Mouse (Mus musculus): Measurements from ENCODE around the gene Pgm3. TPM values are rescaled to one million over a fixed set of nuclear protein-coding genes. Genes with fewer than 3 reads are reported as not detected.

Gene Pgm3
- total RNA-seq, 2 experiments from 2014 or later, result 17.6 to 18.1 TPM

DNA sequence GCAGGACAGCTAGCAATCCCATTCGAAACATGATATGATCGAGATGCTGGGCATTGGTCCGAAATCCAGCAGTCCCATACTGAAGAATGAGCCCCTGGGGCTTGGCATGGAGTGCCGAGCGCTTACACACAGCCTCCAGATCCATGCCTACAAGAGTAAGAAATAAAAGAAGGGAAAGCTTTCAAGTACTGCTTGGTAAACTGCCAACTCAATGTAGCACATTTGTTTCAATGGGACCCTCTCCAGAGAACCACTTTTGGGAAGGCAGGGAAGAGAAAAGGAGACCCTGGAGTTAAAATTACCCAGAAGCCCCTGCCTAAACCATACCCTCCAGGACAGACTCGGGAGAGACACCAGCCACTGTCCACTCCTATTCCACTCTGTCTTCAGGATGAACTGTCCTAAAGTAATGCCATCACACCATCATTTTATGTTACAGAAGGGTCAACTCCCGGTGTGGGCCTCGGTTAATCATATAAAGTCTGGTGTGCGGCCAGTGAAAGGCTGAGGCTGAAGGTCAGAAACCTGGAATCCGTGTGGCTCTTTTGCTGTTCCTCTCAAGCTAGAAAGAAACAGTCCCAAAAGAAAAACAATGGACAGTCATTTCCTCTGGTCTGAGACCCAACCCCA is 1.3 kb downstream of the Pgm3 start:
- no peak for DNase-seq (ENCODE audit: low spot score in 2 of 2)

- no peak for DNase-seq (ENCODE audit: low spot score in 2 of 2)
These were observed 2.2 kb downstream of the Pgm3 start for GRCm38 (mm10) chr9:86569314-86569910.

DNA sequence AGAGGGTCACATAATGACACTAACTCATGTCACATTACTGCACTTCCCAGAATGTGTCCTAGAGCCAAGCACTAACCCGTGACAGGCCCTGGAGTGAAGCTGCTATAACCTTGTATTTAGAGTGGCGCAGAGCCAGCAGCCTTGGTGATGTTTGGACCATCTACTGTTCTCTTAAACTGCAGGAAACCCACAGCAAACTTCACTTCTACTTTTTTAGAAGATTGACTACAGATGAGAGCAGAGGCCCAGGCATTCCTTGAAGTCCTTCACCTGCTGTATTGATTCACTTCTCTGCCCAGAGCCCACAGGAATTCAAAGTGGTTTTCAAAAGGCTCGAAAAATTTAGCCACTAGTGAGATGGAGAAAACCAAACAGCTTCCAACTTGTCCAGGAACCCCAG is 11.1 kb downstream of the Pgm3 start:
- DNase-seq (ENCODE audit: low spot score in 2 of 2), result no peak

DNA sequence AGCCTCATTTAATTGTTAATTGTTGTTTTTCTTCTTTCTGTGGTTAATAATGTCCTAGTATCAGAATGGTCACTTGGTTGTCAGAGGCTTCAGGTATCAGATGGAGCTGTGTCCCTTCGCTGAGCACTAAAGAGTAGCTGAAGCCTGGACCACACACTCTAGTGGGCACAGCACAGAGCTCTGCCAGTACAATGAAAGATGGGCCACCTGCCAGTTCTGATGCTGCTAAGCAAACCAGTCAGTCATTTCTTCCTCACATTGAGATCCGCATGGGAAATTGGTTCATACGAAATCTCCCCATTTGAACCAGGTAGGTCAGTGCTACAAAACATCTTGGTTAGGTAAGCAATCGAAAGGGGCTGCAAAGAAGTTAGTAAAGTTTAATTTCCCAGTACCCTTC is 17.0 kb downstream of the Pgm3 start:
- DNase-seq (ENCODE audit: low spot score in 2 of 2), result peak in 1 of 2 experiments; percentile 50

DNA sequence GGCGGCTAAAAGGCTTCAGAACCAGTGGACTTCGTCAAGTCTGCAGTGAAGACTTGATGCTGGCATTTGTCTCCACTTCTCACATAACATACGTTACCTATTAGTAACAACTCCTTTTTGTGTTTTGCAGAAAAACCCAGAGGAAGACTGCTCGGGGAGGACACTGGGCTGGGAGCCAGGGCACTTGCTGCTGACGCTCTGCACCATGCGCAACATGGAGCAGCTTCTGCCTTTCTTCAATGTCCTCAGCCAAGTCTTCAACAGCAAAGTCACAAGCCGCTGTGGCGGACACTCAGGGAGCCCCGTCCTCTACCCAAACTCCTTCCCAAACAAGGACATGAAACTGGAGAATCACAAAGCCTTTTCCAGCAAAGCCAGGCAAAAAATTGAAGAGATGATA is 17.8 kb downstream of the Pgm3 start:
- DNase-seq (ENCODE audit: low spot score in 2 of 2), result no peak

DNA sequence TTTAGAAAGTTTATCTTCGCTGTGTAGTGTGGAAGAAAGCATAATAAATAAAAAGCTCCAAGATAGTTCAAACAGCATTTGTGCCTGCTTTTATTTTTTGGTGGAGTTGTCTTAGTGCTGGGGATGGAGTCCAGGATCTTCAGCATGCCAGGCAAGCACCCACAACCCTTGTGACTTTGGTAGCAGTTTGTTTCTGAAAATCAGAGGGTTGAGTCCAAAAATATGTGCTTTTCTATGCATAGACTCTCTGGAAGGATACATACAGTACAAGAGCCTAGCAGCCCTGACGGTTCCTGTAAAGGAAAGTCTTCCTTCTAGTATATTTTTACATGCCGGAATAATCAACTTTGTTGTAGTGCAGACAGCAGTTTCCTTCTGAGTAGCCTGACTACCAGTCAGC is 20.9 kb downstream of the Pgm3 start:
- DNase-seq (ENCODE audit: low spot score in 2 of 2), result no peak

- DNase-seq (ENCODE audit: low spot score in 2 of 2), result no peak
These were observed 21.9 kb downstream of the Pgm3 start for GRCm38 (mm10) chr9:86549637-86550162.

DNA sequence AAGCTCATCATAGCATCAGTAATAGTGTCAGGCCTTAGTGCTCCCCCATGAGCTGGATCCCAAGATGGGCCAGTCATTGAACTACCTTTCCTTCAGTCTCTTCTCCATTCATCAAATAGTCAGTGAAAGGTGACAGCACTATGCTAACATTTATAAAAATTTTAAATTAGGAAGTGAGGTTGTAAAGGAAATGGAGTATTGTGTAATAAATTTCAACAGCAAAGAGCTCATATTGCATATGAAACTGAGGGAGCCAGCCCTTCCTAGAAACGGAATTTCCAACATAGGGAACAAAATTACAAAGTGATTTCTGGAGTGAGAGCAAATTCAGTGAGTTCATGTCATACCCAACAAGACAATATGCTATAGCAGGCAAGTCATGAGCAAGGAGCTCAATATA is 27.1 kb downstream of the Pgm3 start:
- DNase-seq (ENCODE audit: low spot score in 2 of 2), result no peak

DNA sequence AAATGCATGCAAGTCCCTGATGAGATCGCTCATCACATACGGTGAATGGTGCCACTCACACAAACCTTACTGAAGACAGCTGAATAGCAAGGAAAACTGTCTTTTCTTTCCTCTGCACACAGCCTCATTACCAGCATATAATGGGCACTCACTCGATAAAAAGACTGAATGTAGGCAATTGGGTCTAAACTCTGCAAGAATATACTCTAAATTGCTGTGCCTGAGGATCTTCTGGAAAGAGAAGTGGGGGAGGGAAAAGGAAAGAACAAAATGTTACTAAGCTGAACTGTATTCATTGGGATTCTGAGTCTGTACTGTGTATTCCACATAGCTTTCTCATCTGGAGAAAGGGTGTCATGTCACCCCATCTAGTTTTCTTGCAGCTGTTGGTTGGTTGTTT is 28.2 kb downstream of the Pgm3 start:
- DNase-seq (ENCODE audit: low spot score in 2 of 2), result no peak

DNA sequence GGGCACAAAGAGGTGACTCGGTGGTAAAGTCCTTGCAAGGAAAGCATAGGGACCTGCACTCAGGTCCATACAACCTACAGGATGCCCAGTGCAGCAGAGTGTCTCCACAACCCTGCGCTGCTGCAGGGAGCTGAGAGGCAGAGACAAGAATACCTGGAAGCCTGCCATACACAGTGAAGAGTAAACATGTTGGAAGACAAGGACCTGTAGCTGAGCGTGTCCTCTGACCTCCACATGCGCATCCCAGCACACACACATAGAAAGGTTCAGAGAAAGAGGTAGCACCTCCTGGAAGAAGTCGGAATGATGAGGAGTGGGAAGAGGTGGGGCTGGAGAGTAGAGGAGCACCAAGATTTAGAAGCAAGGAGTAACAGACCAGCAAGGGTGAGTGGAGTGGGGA is 37.6 kb downstream of the Pgm3 start:
- DNase-seq (ENCODE audit: low spot score in 2 of 2), result no peak

GRCm38 (mm10) chr9:86525600-86525999 is 46.0 kb downstream of the Pgm3 start:
- DNase-seq (ENCODE audit: low spot score in 2 of 2), result no peak

DNA sequence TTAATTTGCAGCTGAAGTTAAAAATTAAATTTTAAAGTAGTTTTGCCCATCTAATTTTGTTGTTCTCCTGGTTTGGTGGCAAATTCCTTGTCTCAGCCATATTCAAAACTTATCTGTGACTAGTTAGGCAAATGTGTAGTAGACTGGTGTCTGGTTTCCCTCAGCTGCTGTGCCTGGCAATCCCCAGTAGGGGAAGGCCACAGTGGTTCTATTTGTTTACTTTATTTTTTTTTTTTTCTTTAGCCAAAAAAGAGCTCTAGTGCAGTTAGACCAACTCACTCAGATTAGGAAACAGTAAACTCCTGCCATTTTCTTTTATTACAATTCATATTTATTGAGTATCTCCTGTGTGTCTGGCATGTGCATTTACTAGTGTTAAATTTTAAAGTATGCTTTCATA is 49.3 kb downstream of the Pgm3 start:
- no peak for DNase-seq (ENCODE audit: low spot score in 2 of 2)

GRCm38 (mm10) chr9:86514798-86515197 is 56.8 kb downstream of the Pgm3 start:
- DNase-seq (ENCODE audit: low spot score in 2 of 2), result no peak

DNA sequence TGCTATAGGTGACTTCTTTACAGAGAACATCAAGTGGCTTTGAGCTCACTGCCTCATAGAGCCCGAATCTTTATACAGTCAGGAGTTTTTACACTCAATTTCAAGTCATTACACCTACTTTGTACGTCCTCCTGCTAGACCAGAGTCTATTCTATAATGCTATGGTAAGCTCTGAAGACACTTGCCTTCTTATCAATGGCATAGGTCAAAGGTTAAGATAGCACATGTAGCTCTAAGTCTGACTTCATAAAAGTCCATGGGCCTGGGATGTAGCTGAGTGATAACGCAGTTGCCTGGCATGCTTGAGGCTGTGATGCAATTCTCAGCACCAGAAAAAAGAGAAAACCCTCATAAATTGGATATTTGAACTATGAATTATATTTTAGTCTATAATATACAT is 57.3 kb downstream of the Pgm3 start:
- DNase-seq (ENCODE audit: low spot score in 2 of 2), result no peak

DNA sequence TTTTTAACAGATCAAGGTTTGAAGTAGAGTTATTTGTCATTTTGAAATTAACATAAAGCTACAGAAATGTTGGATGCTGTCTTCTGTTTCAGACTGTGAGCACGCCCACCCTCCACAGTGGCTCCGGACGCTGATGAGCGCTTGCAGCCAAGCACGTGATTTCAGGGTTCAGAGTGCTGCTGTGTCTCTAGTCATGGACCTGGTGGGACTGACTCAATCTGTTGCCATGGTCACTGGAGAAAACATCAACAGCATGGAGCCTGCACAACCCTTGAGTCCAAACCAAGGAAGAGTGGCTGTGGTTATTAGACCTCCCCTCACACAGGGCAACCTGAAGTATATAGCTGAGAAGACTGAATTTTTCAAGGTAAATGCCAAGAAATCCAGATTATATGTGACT is 57.9 kb downstream of the Pgm3 start:
- no peak for DNase-seq (ENCODE audit: low spot score in 2 of 2)

GRCm38 (mm10) chr9:86507437-86507836 is 64.2 kb downstream of the Pgm3 start:
- no peak for DNase-seq (ENCODE audit: low spot score in 2 of 2)

Other genes with a start within 250 kb of the Pgm3 start
- 1 to 10 TPM; 4.5 to 5.4 TPM for gene Ube2cbp, start 106.9 kb downstream of the Pgm3 start, total RNA-seq (2021)
- gene Dop1a, start 104.7 kb downstream of the Pgm3 start, total RNA-seq (2021), result 10 to 100 TPM; 54.2 to 55.6 TPM
- 10 to 100 TPM; 27.5 to 30.3 TPM for gene Rwdd2a, start 149 bp upstream of the Pgm3 start, total RNA-seq (2021)
- gene Me1, start 124.1 kb upstream of the Pgm3 start, total RNA-seq (2021), result 10 to 100 TPM; 61.0 to 63.2 TPM
- gene Prss35, start 171.8 kb upstream of the Pgm3 start, total RNA-seq (2021), result 1 to 10 TPM; 4.9 to 5.0 TPM